In the genomic region with DNA sequence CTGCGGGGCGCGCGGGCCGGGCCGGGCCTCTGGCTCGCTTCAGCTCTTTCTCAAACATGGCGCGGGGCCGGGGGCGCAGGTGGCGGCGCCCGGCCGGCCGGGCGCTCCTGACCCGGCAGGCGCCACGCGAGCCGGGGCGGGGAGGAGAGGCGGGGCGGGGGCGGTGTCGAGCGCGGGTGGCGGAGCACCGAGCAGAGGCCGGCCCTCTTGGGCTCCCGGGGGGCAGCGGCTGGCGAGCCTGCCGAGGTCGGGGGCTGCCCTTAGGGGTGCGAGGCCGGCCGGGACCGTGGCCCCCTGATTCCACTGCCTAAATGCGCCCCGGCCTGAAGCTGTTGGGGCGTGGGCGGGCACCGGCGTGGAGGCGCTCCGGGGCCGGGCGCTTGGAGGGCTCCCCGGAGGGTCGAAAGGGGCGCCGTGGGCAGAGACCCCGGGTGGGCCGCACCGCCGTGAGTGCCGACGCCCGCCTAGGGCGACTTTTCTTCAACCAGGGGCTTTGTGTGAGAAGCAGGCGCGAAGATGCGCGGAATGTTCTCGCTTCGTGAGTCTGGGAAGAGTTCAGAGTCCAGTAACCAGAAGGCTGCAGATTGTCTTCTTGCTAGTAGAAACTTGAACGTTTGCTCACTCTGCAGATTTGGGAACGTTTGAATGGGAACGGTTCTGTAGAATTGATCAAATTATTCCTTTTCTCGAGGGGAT, we compare ENCODE assay signal across 8 mouse cellular contexts. TPM values are rescaled to one million over a fixed set of nuclear protein-coding genes. Genes with fewer than 3 reads are reported as not detected.
DNase-seq lines count a peak whose midpoint lies in the region; ATAC-seq and TF ChIP-seq lines count a peak whose summit lies in the region.

No protein-coding gene starts in this region.

- no peak for TF ChIP-seq EP300 in stomach, postnatal 0 days (optimal IDR thresholded peaks at IDR 0.05)

- peak overlapping the region; percentile 58 for H3K4me2 ChIP-seq in intestine, embryonic 14.5 days (ENCODE audit: low read length)
- H3K4me2 ChIP-seq in limb, embryonic 13.5 days (replicated peaks), result peak overlapping the region; percentile 73
- peak overlapping the region; percentile 97 for H3K4me2 ChIP-seq in midbrain, embryonic 12.5 days (replicated peaks)
- peak overlapping the region; percentile 98 for H3K4me2 ChIP-seq in stomach, postnatal 0 days (replicated peaks; ENCODE audit: low read depth)

- no peaks in the 10 kb centered on the region for H3K36me3 ChIP-seq in intestine, embryonic 14.5 days (ENCODE audit: control insufficient read depth, insufficient read depth, low read length)
- H3K36me3 ChIP-seq in limb, embryonic 13.5 days, result no peaks in the 10 kb centered on the region
- no peaks in the 10 kb centered on the region for H3K36me3 ChIP-seq in midbrain, embryonic 12.5 days
- no peaks in the 10 kb centered on the region for H3K36me3 ChIP-seq in stomach, postnatal 0 days (ENCODE audit: control insufficient read depth, insufficient read depth, low read length)

- H3K27me3 ChIP-seq in intestine, embryonic 14.5 days (replicated peaks; ENCODE audit: control insufficient read depth, insufficient read depth, low read length), result no peaks in the 10 kb centered on the region
- no peaks in the 10 kb centered on the region for H3K27me3 ChIP-seq in limb, embryonic 13.5 days
- peaks cover 10% of the 10 kb centered on the region for H3K27me3 ChIP-seq in midbrain, embryonic 12.5 days
- H3K27me3 ChIP-seq in stomach, postnatal 0 days (ENCODE audit: control insufficient read depth, insufficient read depth, low read length), result no peaks in the 10 kb centered on the region

- H3K9ac ChIP-seq in intestine, embryonic 14.5 days (ENCODE audit: low read length), result peak overlapping the region; percentile 94
- peak overlapping the region; percentile 94 for H3K9ac ChIP-seq in limb, embryonic 13.5 days
- peak overlapping the region; percentile 99 for H3K9ac ChIP-seq in midbrain, embryonic 12.5 days (replicated peaks)
- H3K9ac ChIP-seq in stomach, postnatal 0 days (ENCODE audit: low read length), result peak overlapping the region; percentile 90

- TF ChIP-seq CTCF in stomach, postnatal 0 days (IDR thresholded peaks at IDR 0.05; ENCODE audit: low read depth), result no peak

- peak overlapping the region; percentile 95 for H3K27ac ChIP-seq in intestine, embryonic 14.5 days (ENCODE audit: low read depth)
- H3K27ac ChIP-seq in limb, embryonic 13.5 days, result peak overlapping the region; percentile 93
- peak overlapping the region; percentile 97 for H3K27ac ChIP-seq in midbrain, embryonic 12.5 days (replicated peaks)
- H3K27ac ChIP-seq in stomach, postnatal 0 days (replicated peaks), result peak overlapping the region; percentile 96

- WGBS in intestine, embryonic 14.5 days, result under 1% methylated on average over 48 of the region's 73 CpGs
- WGBS in limb, embryonic 13.5 days, result under 1% methylated on average over 33 of the region's 73 CpGs
- WGBS in midbrain, embryonic 12.5 days, result under 1% methylated on average over 56 of the region's 73 CpGs
- WGBS in stomach, postnatal 0 days, result 1% methylated on average over 64 of the region's 73 CpGs

- peaks cover 14% of the 10 kb centered on the region for H3K4me1 ChIP-seq in intestine, embryonic 14.5 days (replicated peaks; ENCODE audit: control insufficient read depth, insufficient read depth, low read length)
- peaks cover 30% of the 10 kb centered on the region for H3K4me1 ChIP-seq in limb, embryonic 13.5 days
- H3K4me1 ChIP-seq in midbrain, embryonic 12.5 days, result peaks cover 22% of the 10 kb centered on the region
- no peaks in the 10 kb centered on the region for H3K4me1 ChIP-seq in stomach, postnatal 0 days (replicated peaks; ENCODE audit: control insufficient read depth, insufficient read depth)

- no peaks in the 10 kb centered on the region for H3K9me3 ChIP-seq in intestine, embryonic 14.5 days (ENCODE audit: control insufficient read depth, low read length)
- no peaks in the 10 kb centered on the region for H3K9me3 ChIP-seq in limb, embryonic 13.5 days
- H3K9me3 ChIP-seq in midbrain, embryonic 12.5 days, result no peaks in the 10 kb centered on the region
- no peaks in the 10 kb centered on the region for H3K9me3 ChIP-seq in stomach, postnatal 0 days (ENCODE audit: control insufficient read depth, low read length)

- DNase-seq in right cerebral cortex, adult 18-20 months, result peak; percentile 6
- no peak for DNase-seq in right cerebral cortex, postnatal 36 days (ENCODE audit: low spot score in 2 of 2)
- DNase-seq in cerebellum, adult 8-10 months, result peak; percentile 17
- DNase-seq in gastrocnemius, adult 18-20 months (ENCODE audit: low spot score), result peak; percentile 68
- DNase-seq in intestine, embryonic 14.5 days (ENCODE audit: low spot score), result peak; percentile 78
- peak; percentile 83 for DNase-seq in stomach, postnatal 0 days (ENCODE audit: low spot score)

- H3K4me3 ChIP-seq in intestine, embryonic 14.5 days (ENCODE audit: low read depth, low read length), result peak overlapping the region; percentile 91
- peak overlapping the region; percentile 97 for H3K4me3 ChIP-seq in limb, embryonic 13.5 days
- peak overlapping the region; percentile 96 for H3K4me3 ChIP-seq in midbrain, embryonic 12.5 days
- peak overlapping the region; percentile 87 for H3K4me3 ChIP-seq in stomach, postnatal 0 days (ENCODE audit: low read depth, low read length)

- ATAC-seq in intestine, embryonic 14.5 days (replicated peaks; ENCODE audit: low FRiP score, low TSS enrichment, low read depth), result peak; percentile 82
- peak; percentile 76 for ATAC-seq in limb, embryonic 13.5 days (ENCODE audit: low FRiP score, low read depth)
- ATAC-seq in midbrain, embryonic 12.5 days (ENCODE audit: low FRiP score, low read depth), result peak; percentile 77
- ATAC-seq in stomach, postnatal 0 days (ENCODE audit: low FRiP score, low TSS enrichment), result peak; percentile 78

RNA-seq across cellular contexts. Expression of a gene that starts 0.5 kb away (rescaled TPM):
- 10 to 100 TPM; 21.5 to 24.3 TPM for total RNA-seq in gastrocnemius, adult 18-20 months (2021)
- 46.0 and 50.9 TPM in 2 replicates for polyA plus RNA-seq in intestine, embryonic 14.5 days (2014; fragmentation: Nextera tagmentation; extraction: Ambion mirVana)
- polyA plus RNA-seq in limb, embryonic 13.5 days (2015; fragmentation: Nextera tagmentation; extraction: Ambion mirVana), result 49.6 and 52.2 TPM in 2 replicates
- 109 and 121 TPM in 2 replicates for polyA plus RNA-seq in midbrain, embryonic 12.5 days (2016; fragmentation: Nextera tagmentation; extraction: Ambion mirVana)
- 8.7 and 9.4 TPM in 2 replicates for polyA plus RNA-seq in stomach, postnatal 0 days (2015; fragmentation: Nextera tagmentation; extraction: Ambion mirVana)

Comparison
In these comparisons a context has a peak if more than half of its experiments do, and no peak if none do; other contexts are left out.
1. DNase-seq: peak in right cerebral cortex, adult 18-20 months (single experiment), cerebellum, adult 8-10 months (single experiment), gastrocnemius, adult 18-20 months (single experiment), intestine, embryonic 14.5 days (single experiment) and stomach, postnatal 0 days (single experiment); none in right cerebral cortex, postnatal 36 days (0 of 2).
2. Peak in every context shown above with its lines, with median percentiles within 50 percentile points of each other: ATAC-seq, H3K27ac ChIP-seq, H3K4me2 ChIP-seq, H3K4me3 ChIP-seq and H3K9ac ChIP-seq.